Mouse (Mus musculus): ENCODE measurements around the gene Sez6l2. TPM values are rescaled to one million over a fixed set of nuclear protein-coding genes. Genes with fewer than 3 reads are reported as not detected.

Sez6l2 gene
- polyA plus RNA-seq, 2 experiments = 0.19 TPM; not detected in 1

DNA sequence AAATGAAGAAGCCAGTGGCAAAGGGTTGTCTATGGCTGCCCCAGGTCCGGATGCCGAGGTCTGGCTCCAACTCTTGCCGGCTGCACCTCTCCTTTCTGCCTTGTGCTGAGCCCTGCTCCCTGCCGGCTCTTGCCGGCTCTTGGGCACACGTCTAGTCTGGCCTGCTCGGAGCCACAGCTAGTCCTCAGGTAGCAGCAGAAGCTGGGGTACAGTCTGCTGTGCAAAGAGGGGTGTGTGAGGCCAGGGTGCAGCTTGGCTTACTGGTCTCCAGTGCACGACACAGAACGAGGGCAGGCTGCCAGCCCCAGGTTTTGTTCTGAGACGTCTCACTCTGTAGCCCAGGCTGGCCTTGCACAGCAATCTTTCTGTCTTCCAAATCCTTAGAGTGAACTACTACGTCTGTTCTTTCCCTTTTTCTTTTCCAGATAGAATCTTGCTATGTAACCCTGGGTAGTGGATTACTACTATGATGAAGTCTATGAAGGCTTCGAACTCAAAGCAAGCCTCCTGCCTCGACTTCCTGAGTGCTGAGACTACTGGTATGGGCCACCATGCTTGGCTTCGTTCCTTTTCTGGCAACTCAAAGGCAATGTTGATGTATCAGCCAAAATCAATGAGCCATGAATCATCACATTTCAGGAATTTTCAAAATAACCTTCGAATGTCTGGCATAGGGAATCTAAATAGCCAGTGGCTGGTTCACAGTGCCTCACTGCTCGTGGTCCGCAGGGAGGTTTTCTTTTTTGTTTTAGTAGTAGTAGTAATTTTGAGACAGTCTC, 59.1 kb downstream of the Sez6l2 start:
- no peak for ATAC-seq (ENCODE audit: insufficient read depth)
- Histone ChIP-seq H3K27me3 (ENCODE audit: control insufficient read depth, insufficient read depth, low read length) (no peaks in the 10 kb centered on the region), H3K4me1 (replicated peaks; ENCODE audit: control insufficient read depth in 2 of 2, insufficient read depth in 2 of 2, low read length in 1 of 2) (peaks cover 19 to 26% of the 10 kb centered on the region in 2 experiments), H3K9ac (replicated peaks) (no peak overlapping the region; the same call in 1 of the 2 replicates), H3K36me3 (replicated peaks; ENCODE audit: control insufficient read depth, insufficient read depth, low read depth) (peaks cover 3% of the 10 kb centered on the region; the same call in 1 of the 2 replicates), H3K27ac (peak overlapping the region; percentile 94), H3K9me3 (ENCODE audit: control insufficient read depth, low read length) (no peaks in the 10 kb centered on the region), H3K4me2 (ENCODE audit: low read depth) (peak overlapping the region; percentile 60), H3K4me3 (ENCODE audit: insufficient read depth in 1 of 2, low read depth in 2 of 2, low read length in 2 of 2) (no peak overlapping the region)
- no peak for TF ChIP-seq EP300 (IDR thresholded peaks at IDR 0.05; ENCODE audit: low read depth)
- TF ChIP-seq CTCF (IDR thresholded peaks at IDR 0.05; ENCODE audit: low read depth) = no peak
- DNase-seq (ENCODE audit: low read depth in 3 of 3, low spot score in 3 of 3) = no peak
- 74% methylated on average over 17 of the region's 17 CpGs for WGBS (ENCODE audit: insufficient replicate concordance)

DNA sequence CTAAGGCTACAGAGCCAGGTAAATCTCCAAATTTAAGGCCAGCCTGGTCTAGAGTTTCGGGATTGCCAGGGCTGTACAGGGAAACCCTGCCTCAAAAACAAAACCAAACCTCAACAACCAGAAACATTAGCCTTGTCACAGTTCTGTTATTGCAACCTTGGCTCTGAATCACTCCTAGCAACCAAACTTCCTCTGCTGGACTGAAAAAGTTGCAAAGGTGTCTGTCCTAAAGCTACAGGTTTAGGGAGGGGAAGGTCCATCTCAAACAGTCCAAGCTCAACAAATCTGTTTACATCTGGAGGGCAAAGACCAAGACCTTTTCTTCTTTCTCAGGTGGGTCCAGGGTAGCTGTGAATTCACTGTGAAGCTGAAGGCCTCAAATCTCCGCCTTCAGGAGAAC, 60.7 kb downstream of the Sez6l2 start:
- H3K36me3 ChIP-seq (replicated peaks; ENCODE audit: control insufficient read depth, insufficient read depth, low read depth) = peaks cover 5% of the 10 kb centered on the region
- no peaks in the 10 kb centered on the region for H3K27me3 ChIP-seq (ENCODE audit: control insufficient read depth, insufficient read depth, low read length)
- H3K9me3 ChIP-seq (ENCODE audit: control insufficient read depth, low read length) = no peaks in the 10 kb centered on the region
- H3K4me3 ChIP-seq (ENCODE audit: insufficient read depth in 1 of 2, low read depth in 2 of 2, low read length in 2 of 2) = no peak overlapping the region
- no peak overlapping the region for H3K9ac ChIP-seq (replicated peaks)
- TF ChIP-seq CTCF (IDR thresholded peaks at IDR 0.05; ENCODE audit: low read depth) = no peak
- no peak for TF ChIP-seq EP300 (IDR thresholded peaks at IDR 0.05; ENCODE audit: low read depth)
- 87% methylated on average over 2 of the region's 2 CpGs for whole genome bisulfite sequencing (ENCODE audit: insufficient replicate concordance)
- ATAC-seq (ENCODE audit: insufficient read depth) = no peak
- no peak overlapping the region for H3K27ac ChIP-seq
- peaks cover 19 to 33% of the 10 kb centered on the region in 2 experiments for H3K4me1 ChIP-seq (replicated peaks; ENCODE audit: control insufficient read depth in 2 of 2, insufficient read depth in 2 of 2, low read length in 1 of 2)
- DNase-seq (ENCODE audit: low read depth in 3 of 3, low spot score in 3 of 3) = no peak
- H3K4me2 ChIP-seq (ENCODE audit: low read depth) = no peak overlapping the region

DNA sequence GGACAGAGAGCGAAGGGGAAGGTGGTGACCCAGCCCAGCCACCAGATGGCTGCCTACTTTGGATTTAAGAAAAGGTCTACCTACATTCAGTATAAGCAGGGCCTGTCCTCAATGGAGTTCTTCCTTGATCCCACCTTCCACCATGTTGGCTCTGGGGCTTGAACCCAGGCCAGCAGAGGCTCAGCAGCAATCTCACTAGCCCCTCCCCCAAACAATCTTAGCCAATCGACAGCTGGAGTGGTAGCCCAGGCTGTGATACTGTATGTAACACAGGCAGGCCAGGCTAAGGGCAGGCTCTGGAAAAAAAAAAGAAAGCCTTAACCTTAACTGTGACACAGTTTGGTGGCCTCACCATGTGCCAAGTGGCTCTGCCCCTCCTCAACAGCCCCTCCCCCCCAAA, 61.4 kb downstream of the Sez6l2 start:
- Histone ChIP-seq H3K9me3 (ENCODE audit: control insufficient read depth, low read length) (no peaks in the 10 kb centered on the region), H3K4me1 (replicated peaks; ENCODE audit: control insufficient read depth in 2 of 2, insufficient read depth in 2 of 2, low read length in 1 of 2) (peaks cover 19 to 33% of the 10 kb centered on the region in 2 experiments), H3K27me3 (ENCODE audit: control insufficient read depth, insufficient read depth, low read length) (no peaks in the 10 kb centered on the region), H3K4me2 (ENCODE audit: low read depth) (no peak overlapping the region), H3K36me3 (replicated peaks; ENCODE audit: control insufficient read depth, insufficient read depth, low read depth) (peaks cover 5% of the 10 kb centered on the region), H3K4me3 (ENCODE audit: insufficient read depth in 1 of 2, low read depth in 2 of 2, low read length in 2 of 2) (no peak overlapping the region), H3K27ac (no peak overlapping the region), H3K9ac (replicated peaks) (no peak overlapping the region)
- TF ChIP-seq CTCF (IDR thresholded peaks at IDR 0.05; ENCODE audit: low read depth) (no peak), EP300 (IDR thresholded peaks at IDR 0.05; ENCODE audit: low read depth) (no peak)
- DNase-seq (ENCODE audit: low read depth in 3 of 3, low spot score in 3 of 3) = no peak
- ATAC-seq (ENCODE audit: insufficient read depth) = no peak
- WGBS (ENCODE audit: insufficient replicate concordance) = 73% methylated on average over 2 of the region's 2 CpGs

DNA sequence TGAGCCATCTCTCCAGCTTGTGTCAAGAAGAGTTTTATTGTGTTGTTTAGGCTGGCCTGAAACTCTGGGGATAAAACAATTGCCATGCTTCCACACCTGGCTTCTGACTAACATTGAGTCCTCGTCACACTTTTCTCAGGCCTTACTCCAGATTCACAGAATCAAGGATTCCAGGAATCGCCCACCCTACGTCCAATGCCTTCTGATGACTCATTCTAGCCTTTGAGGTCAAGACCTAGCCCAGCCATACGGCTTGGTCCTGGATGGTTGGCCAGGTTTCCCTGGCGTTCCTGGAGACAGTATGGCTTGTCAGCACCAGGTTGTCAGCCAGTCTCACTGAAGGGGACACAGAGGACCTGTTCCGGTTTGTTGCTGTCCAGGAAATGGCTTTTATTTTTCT, 62.0 kb downstream of the Sez6l2 start:
- peaks cover 19 to 31% of the 10 kb centered on the region in 2 experiments for H3K4me1 ChIP-seq (replicated peaks; ENCODE audit: control insufficient read depth in 2 of 2, insufficient read depth in 2 of 2, low read length in 1 of 2)
- no peak for ATAC-seq (ENCODE audit: insufficient read depth)

DNA sequence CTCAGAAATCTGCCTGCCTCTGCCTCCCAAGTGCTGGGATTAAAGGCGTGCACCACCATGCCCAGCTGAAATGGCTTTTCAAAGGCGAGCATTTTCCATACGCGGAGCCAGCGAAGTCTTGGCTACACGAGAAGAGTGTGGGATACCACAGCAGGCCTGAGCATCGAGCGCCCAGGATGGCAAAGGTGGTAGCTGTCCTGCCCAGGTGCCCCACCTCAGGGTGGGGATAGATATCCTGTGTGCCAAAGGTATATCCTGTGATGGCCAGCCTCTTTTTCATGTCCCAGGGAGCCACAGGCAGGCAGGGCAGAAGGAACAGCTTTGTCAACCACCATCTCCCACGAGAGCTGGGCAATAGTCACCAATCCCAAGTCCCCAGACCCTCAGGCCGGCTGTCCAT, 62.5 kb downstream of the Sez6l2 start:
- no peak for DNase-seq (ENCODE audit: low read depth in 3 of 3, low spot score in 3 of 3)
- no peak for TF ChIP-seq EP300 (IDR thresholded peaks at IDR 0.05; ENCODE audit: low read depth)
- TF ChIP-seq CTCF (IDR thresholded peaks at IDR 0.05; ENCODE audit: low read depth) = no peak
- Histone ChIP-seq H3K4me1 (replicated peaks; ENCODE audit: control insufficient read depth in 2 of 2, insufficient read depth in 2 of 2, low read length in 1 of 2) (peaks cover 23 to 32% of the 10 kb centered on the region in 2 experiments), H3K27me3 (ENCODE audit: control insufficient read depth, insufficient read depth, low read length) (no peaks in the 10 kb centered on the region), H3K36me3 (replicated peaks; ENCODE audit: control insufficient read depth, insufficient read depth, low read depth) (peaks cover 5% of the 10 kb centered on the region), H3K9ac (replicated peaks) (no peak overlapping the region), H3K27ac (no peak overlapping the region), H3K9me3 (ENCODE audit: control insufficient read depth, low read length) (no peaks in the 10 kb centered on the region), H3K4me2 (ENCODE audit: low read depth) (no peak overlapping the region), H3K4me3 (ENCODE audit: insufficient read depth in 1 of 2, low read depth in 2 of 2, low read length in 2 of 2) (no peak overlapping the region)
- no peak for ATAC-seq (ENCODE audit: insufficient read depth)
- 86% methylated on average over 10 of the region's 10 CpGs for WGBS (ENCODE audit: insufficient replicate concordance)

More for the DNA sequence above, 62.0 kb downstream of the Sez6l2 start:
- no peak overlapping the region for H3K4me2 ChIP-seq (ENCODE audit: low read depth)
- no peak overlapping the region for H3K9ac ChIP-seq (replicated peaks)
- 78% methylated on average over 6 of the region's 6 CpGs for WGBS (ENCODE audit: insufficient replicate concordance)
- no peak overlapping the region for H3K27ac ChIP-seq
- DNase-seq (ENCODE audit: low read depth in 3 of 3, low spot score in 3 of 3) = no peak
- H3K9me3 ChIP-seq (ENCODE audit: control insufficient read depth, low read length) = no peaks in the 10 kb centered on the region
- no peak overlapping the region for H3K4me3 ChIP-seq (ENCODE audit: insufficient read depth in 1 of 2, low read depth in 2 of 2, low read length in 2 of 2)
- TF ChIP-seq EP300 (IDR thresholded peaks at IDR 0.05; ENCODE audit: low read depth) = no peak
- no peak for TF ChIP-seq CTCF (IDR thresholded peaks at IDR 0.05; ENCODE audit: low read depth)
- H3K27me3 ChIP-seq (ENCODE audit: control insufficient read depth, insufficient read depth, low read length) = no peaks in the 10 kb centered on the region
- peaks cover 5% of the 10 kb centered on the region for H3K36me3 ChIP-seq (replicated peaks; ENCODE audit: control insufficient read depth, insufficient read depth, low read depth)

All from liver, embryonic 14.5 days (tissue).